Mouse (Mus musculus): ENCODE data around the gene Bcl2l13.
"Not testable (repeated sequence)": the region's sequence is repeated elsewhere in the genome, so short reads cannot be mapped to it uniquely, and the experiment has no call there.

The Bcl2l13 gene

GRCm38 (mm10) chr6:120901776-120902645, 66.0 kb downstream of the Bcl2l13 start:
- no peak for DNase-seq (ENCODE audit: inconsistent ontology term)

- DNase-seq (ENCODE audit: inconsistent ontology term) = no peak
Measured at GRCm38 (mm10) chr6:120903450-120903912, 67.5 kb downstream of the Bcl2l13 start.

- no peak for DNase-seq (ENCODE audit: inconsistent ontology term)
Measured at GRCm38 (mm10) chr6:120903961-120904360, 67.9 kb downstream of the Bcl2l13 start.

- no peak for DNase-seq (ENCODE audit: inconsistent ontology term)
Measured at GRCm38 (mm10) chr6:120905111-120905510, 69.1 kb downstream of the Bcl2l13 start.

GRCm38 (mm10) chr6:120906521-120906920, 70.5 kb downstream of the Bcl2l13 start:
- DNase-seq (ENCODE audit: inconsistent ontology term) = no peak

GRCm38 (mm10) chr6:120907876-120908597, 72.0 kb downstream of the Bcl2l13 start:
- not testable (repeated sequence) for DNase-seq (ENCODE audit: inconsistent ontology term)

- DNase-seq (ENCODE audit: inconsistent ontology term) = no peak
Measured at GRCm38 (mm10) chr6:120909501-120909900, 73.5 kb downstream of the Bcl2l13 start.

GRCm38 (mm10) chr6:120911213-120912007, 75.4 kb downstream of the Bcl2l13 start:
- no peak for DNase-seq (ENCODE audit: inconsistent ontology term)

- DNase-seq (ENCODE audit: inconsistent ontology term) = no peak
Measured at GRCm38 (mm10) chr6:120912931-120913330, 76.9 kb downstream of the Bcl2l13 start.

GRCm38 (mm10) chr6:120913783-120914182, 77.8 kb downstream of the Bcl2l13 start:
- no peak for DNase-seq (ENCODE audit: inconsistent ontology term)

GRCm38 (mm10) chr6:120914533-120914910, 78.5 kb downstream of the Bcl2l13 start:
- DNase-seq (ENCODE audit: inconsistent ontology term) = peak; percentile 18

GRCm38 (mm10) chr6:120914911-120915648, 79.1 kb downstream of the Bcl2l13 start:
- DNase-seq (ENCODE audit: inconsistent ontology term) = peak; percentile 58

GRCm38 (mm10) chr6:120915649-120915975, 79.6 kb downstream of the Bcl2l13 start:
- DNase-seq (ENCODE audit: inconsistent ontology term) = no peak

- DNase-seq (ENCODE audit: inconsistent ontology term) = peak; percentile 93
Measured at GRCm38 (mm10) chr6:120916074-120916971, 80.3 kb downstream of the Bcl2l13 start, which contains the start of gene Bid. Bid (minus strand) TSS chr6:120916853.

GRCm38 (mm10) chr6:120916972-120917881, 81.2 kb downstream of the Bcl2l13 start:
- peak; percentile 25 for DNase-seq (ENCODE audit: inconsistent ontology term)

- DNase-seq (ENCODE audit: inconsistent ontology term) = no peak
Measured at GRCm38 (mm10) chr6:120917975-120918374, 82.0 kb downstream of the Bcl2l13 start.

- DNase-seq (ENCODE audit: inconsistent ontology term) = not testable (repeated sequence)
Measured at GRCm38 (mm10) chr6:120924791-120925321, 88.8 kb downstream of the Bcl2l13 start.

GRCm38 (mm10) chr6:120926880-120927279, 90.9 kb downstream of the Bcl2l13 start:
- no peak for DNase-seq (ENCODE audit: inconsistent ontology term)

- peak; percentile 53 for DNase-seq (ENCODE audit: inconsistent ontology term)
Measured at GRCm38 (mm10) chr6:120927765-120928164, 91.8 kb downstream of the Bcl2l13 start.
